Comparison of ENCODE assay signal across 30 mouse cellular contexts in genomic region chr1:53997239-53997638, GRCm38 (mm10).
"Had no signal": no experiment of that assay in that cellular context is flagged by ENCODE, and none has a peak within 500 bp of the region (broad histone marks: within the 10 kb centered on the region; RNA-seq: fewer than 3 reads in every experiment).

No protein-coding gene starts in this region.

- H3K9ac ChIP-seq: limb, embryonic 12.5 days; limb, embryonic 13.5 days; limb, embryonic 15.5 days; liver, embryonic 12.5 days; liver, embryonic 13.5 days; liver, embryonic 14.5 days; liver, embryonic 15.5 days; liver, postnatal 0 days; lung, embryonic 14.5 days; lung, embryonic 15.5 days; midbrain, embryonic 12.5 days; midbrain, embryonic 13.5 days; midbrain, embryonic 15.5 days; neural tube, embryonic 12.5 days had no signal

- H3K27ac ChIP-seq: limb, embryonic 10.5 days; limb, embryonic 12.5 days; limb, embryonic 13.5 days; limb, embryonic 15.5 days; liver, embryonic 12.5 days; liver, embryonic 13.5 days; liver, embryonic 14.5 days; liver, embryonic 15.5 days; lung, embryonic 15.5 days; macrophage; midbrain, embryonic 10.5 days; midbrain, embryonic 12.5 days; midbrain, embryonic 13.5 days; midbrain, embryonic 15.5 days; neural tube, embryonic 12.5 days had no signal

- H3K27me3 ChIP-seq: limb, embryonic 12.5 days; limb, embryonic 13.5 days; limb, embryonic 15.5 days; liver, embryonic 12.5 days; liver, embryonic 13.5 days; liver, embryonic 15.5 days; lung, embryonic 15.5 days; megakaryocyte, embryonic 14.5 days; midbrain, embryonic 12.5 days; midbrain, embryonic 13.5 days; midbrain, embryonic 15.5 days; neural tube, embryonic 12.5 days had no signal

- H3K9me3 ChIP-seq: limb, embryonic 10.5 days; limb, embryonic 12.5 days; limb, embryonic 13.5 days; limb, embryonic 15.5 days; liver, embryonic 12.5 days; liver, embryonic 13.5 days; liver, embryonic 15.5 days; lung, embryonic 15.5 days; midbrain, embryonic 10.5 days; midbrain, embryonic 12.5 days; midbrain, embryonic 13.5 days; midbrain, embryonic 15.5 days; neural tube, embryonic 12.5 days had no signal

- H3K36me3 ChIP-seq: limb, embryonic 10.5 days; limb, embryonic 12.5 days; limb, embryonic 13.5 days; limb, embryonic 15.5 days; liver, embryonic 12.5 days; liver, embryonic 13.5 days; liver, embryonic 15.5 days; lung, embryonic 15.5 days; midbrain, embryonic 10.5 days; midbrain, embryonic 12.5 days; midbrain, embryonic 13.5 days; midbrain, embryonic 15.5 days; neural tube, embryonic 12.5 days had no signal

- DNase-seq: left cerebral cortex, postnatal 4 days; liver; liver, embryonic 13.5 days; liver, postnatal 0 days; lung, adult 18-20 months; lung, adult 2 months; lung, embryonic 14.5 days; lung, postnatal 10 days; lung, postnatal 14 days; lung, postnatal 36 days; lung, postnatal 4 days; midbrain, embryonic 14.5 days had no signal

- H3K4me1 ChIP-seq: limb, embryonic 10.5 days; limb, embryonic 12.5 days; limb, embryonic 13.5 days; limb, embryonic 15.5 days; liver, embryonic 12.5 days; liver, embryonic 13.5 days; liver, embryonic 15.5 days; lung, embryonic 15.5 days; midbrain, embryonic 10.5 days; midbrain, embryonic 12.5 days; midbrain, embryonic 13.5 days; midbrain, embryonic 15.5 days; neural tube, embryonic 12.5 days had no signal

- H3K4me3 ChIP-seq: limb, embryonic 10.5 days; limb, embryonic 12.5 days; limb, embryonic 13.5 days; limb, embryonic 15.5 days; liver, embryonic 12.5 days; liver, embryonic 13.5 days; liver, embryonic 15.5 days; lung, embryonic 15.5 days; megakaryocyte, embryonic 14.5 days; midbrain, embryonic 10.5 days; midbrain, embryonic 12.5 days; midbrain, embryonic 13.5 days; midbrain, embryonic 15.5 days; myocyte; neural tube, embryonic 12.5 days had no signal

- H3K4me2 ChIP-seq: limb, embryonic 12.5 days; limb, embryonic 13.5 days; limb, embryonic 15.5 days; liver, embryonic 11.5 days; liver, embryonic 12.5 days; liver, embryonic 13.5 days; liver, embryonic 15.5 days; lung, embryonic 14.5 days; lung, embryonic 15.5 days; midbrain, embryonic 11.5 days; midbrain, embryonic 12.5 days; midbrain, embryonic 13.5 days; midbrain, embryonic 15.5 days; neural tube, embryonic 12.5 days had no signal
